ENCODE assay signal across 33 mouse cellular contexts in the genomic region with DNA sequence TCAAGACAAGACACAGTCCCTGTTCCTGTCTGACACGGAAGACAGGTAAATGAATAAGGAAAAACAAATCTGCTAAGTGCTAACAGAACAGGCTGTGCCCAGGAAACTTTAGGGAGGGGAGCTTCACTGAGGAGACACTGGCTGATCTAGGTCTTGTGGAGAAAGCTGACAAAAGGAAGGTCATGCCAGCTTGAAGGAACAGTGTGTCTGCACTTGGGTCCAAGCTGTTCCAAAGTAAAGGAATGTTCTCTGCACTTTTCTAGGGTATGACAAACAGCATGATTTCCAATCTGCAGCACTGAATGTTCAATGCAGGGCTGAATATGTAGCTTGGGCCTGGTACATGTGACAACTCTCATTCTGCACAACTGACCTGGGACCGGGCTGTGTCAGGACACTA.
"Had no signal": no experiment of that assay in that cellular context is flagged by ENCODE, and none has a peak within 500 bp of the region (broad histone marks: within the 10 kb centered on the region; RNA-seq: fewer than 3 reads in every experiment).

No protein-coding gene starts in this region.

- ATAC-seq: hindbrain, embryonic 16.5 days; hindbrain, postnatal 0 days; inflammation-experienced regulatory T-cells, adult 6 months; intestine, embryonic 15.5 days; intestine, embryonic 16.5 days; intestine, postnatal 0 days had no signal

- H3K36me3 ChIP-seq: heart, embryonic 10.5 days; heart, embryonic 12.5 days; heart, embryonic 13.5 days; heart, embryonic 15.5 days; hindbrain, embryonic 12.5 days; hindbrain, embryonic 13.5 days; hindbrain, embryonic 15.5 days; intestine, embryonic 15.5 days; kidney, embryonic 15.5 days had no signal

- H3K4me2 ChIP-seq: heart, embryonic 11.5 days; heart, embryonic 12.5 days; heart, embryonic 13.5 days; heart, embryonic 15.5 days; hindbrain, embryonic 12.5 days; hindbrain, embryonic 13.5 days; hindbrain, embryonic 14.5 days; hindbrain, embryonic 15.5 days; intestine, embryonic 15.5 days; kidney, embryonic 15.5 days had no signal

- H3K9me3 ChIP-seq: heart, embryonic 10.5 days; heart, embryonic 12.5 days; heart, embryonic 13.5 days; heart, embryonic 15.5 days; hindbrain, embryonic 10.5 days; hindbrain, embryonic 12.5 days; hindbrain, embryonic 13.5 days; hindbrain, embryonic 15.5 days; intestine, embryonic 15.5 days; kidney, embryonic 15.5 days had no signal

- DNase-seq: heart, postnatal 10 days; heart, postnatal 14 days; heart, postnatal 36 days; heart, postnatal 4 days; kidney, adult 11 months; kidney, adult 18-20 months; kidney, adult 2 months; kidney, adult 8-10 months; kidney, adult 9 months; kidney, postnatal 10 days; kidney, postnatal 14 days; kidney, postnatal 25 days; kidney, postnatal 36 days; kidney, postnatal 4 days; layer of hippocampus, adult 9-11 months had no signal

- H3K4me1 ChIP-seq: hindbrain, embryonic 10.5 days; hindbrain, embryonic 12.5 days; hindbrain, embryonic 15.5 days; kidney, embryonic 15.5 days had no signal

- H3K27me3 ChIP-seq: heart, embryonic 12.5 days; heart, embryonic 13.5 days; heart, embryonic 15.5 days; hindbrain, embryonic 12.5 days; hindbrain, embryonic 13.5 days; hindbrain, embryonic 15.5 days; intestine, embryonic 15.5 days; kidney, embryonic 15.5 days had no signal

- H3K27ac ChIP-seq: heart, embryonic 10.5 days; heart, embryonic 13.5 days; heart, embryonic 15.5 days; hindbrain, embryonic 10.5 days; hindbrain, embryonic 12.5 days; hindbrain, embryonic 13.5 days; hindbrain, embryonic 14.5 days; hindbrain, embryonic 15.5 days; hindbrain, postnatal 0 days; intestine, embryonic 15.5 days; kidney, embryonic 15.5 days; kidney, postnatal 0 days had no signal

- H3K9ac ChIP-seq: heart, embryonic 12.5 days; heart, embryonic 13.5 days; heart, embryonic 15.5 days; hindbrain, embryonic 12.5 days; hindbrain, embryonic 13.5 days; hindbrain, embryonic 14.5 days; hindbrain, embryonic 15.5 days; intestine, embryonic 15.5 days; kidney, embryonic 15.5 days had no signal

- H3K4me3 ChIP-seq: heart, embryonic 10.5 days; heart, embryonic 12.5 days; heart, embryonic 13.5 days; heart, embryonic 15.5 days; hindbrain, embryonic 10.5 days; hindbrain, embryonic 12.5 days; hindbrain, embryonic 13.5 days; hindbrain, embryonic 15.5 days; intestine, embryonic 15.5 days; kidney, embryonic 15.5 days had no signal
